Mouse (Mus musculus) gastrocnemius, postnatal 4 days (tissue): ENCODE data around the gene Pcgf3. TPM values are rescaled to one million over a fixed set of nuclear protein-coding genes. Genes with fewer than 3 reads are reported as not detected.

Experiments
- DNase-seq, 2 experiments: peaks; one replicate each; pipeline ENCODE4 v3.0.0; 2021 to 2022; ENCODE audit warnings: low spot score in 2 of 2, mixed read lengths in 2 of 2
- long read RNA-seq, 2 experiments: library from polyadenylated mRNA; stranded (forward); transcript quantifications; one replicate each; pipeline ENCODE4 v2.0.0; 2021
- total RNA-seq, 2 experiments: library from RNA; stranded (reverse); gene quantifications; 2 replicates each; pipeline ENCODE4 v1.2.3; 2021

Pcgf3 gene
- total RNA-seq: 10 to 100 TPM; 87.5 to 91.3 TPM
- long read RNA-seq, experiment 1, full-length matches to known transcripts: 20 of 39 reads
- long read RNA-seq, experiment 1, partial matches to known transcripts: 14 of 39 reads
- long read RNA-seq, experiment 1, other reads (novel, unspliced or antisense): 5 of 39 reads
- long read RNA-seq, experiment 2, full-length matches to known transcripts: 27 of 51 reads
- long read RNA-seq, experiment 2, partial matches to known transcripts: 20 of 51 reads
- long read RNA-seq, experiment 2, other reads (novel, unspliced or antisense): 4 of 51 reads

DNA sequence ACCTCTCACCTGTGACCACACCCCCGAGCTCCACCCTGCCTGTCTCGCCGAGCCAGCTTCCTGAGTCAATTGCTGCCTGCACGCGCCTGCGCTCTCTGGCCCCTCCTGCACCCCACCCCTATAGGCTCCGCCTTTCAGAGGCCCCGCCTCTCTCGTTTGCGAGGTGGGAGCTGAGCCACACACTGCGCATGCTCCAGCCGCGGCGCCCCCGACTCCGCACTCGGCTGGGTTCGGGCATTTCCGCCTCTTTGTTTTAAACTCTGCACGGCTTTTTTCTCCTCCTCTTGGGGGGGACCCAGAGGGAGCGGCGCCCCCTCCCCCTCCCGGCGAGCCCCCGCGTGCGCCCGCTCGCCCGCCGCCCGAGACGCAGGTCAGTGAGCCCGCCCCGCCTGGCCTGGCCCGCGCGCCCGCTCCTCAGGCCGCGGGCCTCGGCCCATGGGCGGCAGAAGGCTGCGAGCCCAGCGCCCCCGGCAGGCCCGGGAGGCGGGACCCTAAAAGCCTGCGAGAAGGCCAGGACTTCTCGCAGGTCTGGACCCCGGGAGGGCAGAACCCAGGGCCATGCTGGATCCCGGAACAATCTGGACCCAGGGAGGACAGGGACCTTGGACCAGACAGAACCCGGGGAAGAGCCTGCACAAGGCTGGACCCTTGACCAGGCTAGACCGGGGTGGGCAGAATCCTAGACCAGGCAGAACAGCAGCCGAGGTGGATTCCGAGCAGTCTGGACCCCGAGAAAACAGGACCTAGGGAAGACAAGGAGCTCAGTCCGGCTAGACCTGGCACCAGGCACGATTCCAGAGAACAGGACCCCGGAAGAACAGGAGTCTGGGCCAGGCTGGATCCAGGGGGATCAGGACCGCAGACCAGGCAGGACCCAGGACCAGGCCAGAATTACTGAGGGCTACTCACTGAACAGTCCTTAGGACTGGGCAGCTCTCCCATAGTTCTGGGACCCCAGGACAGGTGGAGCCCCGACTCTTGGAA is at the start of gene Pcgf3:
Pcgf3 (plus strand) TSS at position 151 of the 984 bp plus-strand sequence.
- peak; percentile 93 to 96 for DNase-seq

- no peak for DNase-seq
Observed at GRCm38 (mm10) chr5:108414711-108415110, 46.3 kb upstream of the Pcgf3 start.

DNA sequence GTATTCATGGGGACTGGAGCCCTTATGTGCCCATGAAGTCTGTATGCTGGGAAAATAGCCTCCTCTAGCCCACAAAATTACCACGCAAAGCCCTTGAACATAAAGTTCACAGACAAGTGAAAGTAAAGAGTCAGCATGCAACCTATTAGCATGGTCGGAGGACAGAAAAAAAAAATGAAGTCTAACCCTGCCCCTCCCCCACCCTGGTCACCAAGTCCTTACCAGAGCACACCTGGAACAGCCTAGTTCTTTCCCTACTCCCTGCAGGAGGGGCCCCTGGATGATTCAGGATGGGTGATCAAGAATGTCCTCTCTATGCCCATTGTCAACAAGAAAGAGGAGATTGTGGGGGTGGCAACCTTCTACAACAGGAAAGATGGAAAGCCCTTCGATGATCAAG is 38.3 kb upstream of the Pcgf3 start:
- DNase-seq: no peak

DNA sequence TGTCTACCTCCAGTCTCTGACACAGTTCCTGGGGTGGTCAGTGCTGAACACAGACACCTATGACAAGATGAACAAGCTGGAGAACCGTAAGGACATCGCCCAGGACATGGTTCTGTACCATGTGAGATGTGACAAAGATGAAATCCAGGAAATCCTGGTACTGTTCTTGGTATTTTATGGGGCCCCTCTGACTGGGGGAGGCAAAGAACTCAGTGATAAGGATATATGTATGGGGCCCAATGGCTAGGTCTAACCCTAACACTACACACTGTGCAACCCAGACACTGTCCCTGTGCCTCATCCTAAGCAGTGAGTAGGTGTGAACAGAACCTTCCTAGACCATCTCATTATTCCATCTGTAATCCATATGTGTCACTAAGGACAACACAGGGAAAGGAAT is 37.6 kb upstream of the Pcgf3 start:
- no peak for DNase-seq

DNA sequence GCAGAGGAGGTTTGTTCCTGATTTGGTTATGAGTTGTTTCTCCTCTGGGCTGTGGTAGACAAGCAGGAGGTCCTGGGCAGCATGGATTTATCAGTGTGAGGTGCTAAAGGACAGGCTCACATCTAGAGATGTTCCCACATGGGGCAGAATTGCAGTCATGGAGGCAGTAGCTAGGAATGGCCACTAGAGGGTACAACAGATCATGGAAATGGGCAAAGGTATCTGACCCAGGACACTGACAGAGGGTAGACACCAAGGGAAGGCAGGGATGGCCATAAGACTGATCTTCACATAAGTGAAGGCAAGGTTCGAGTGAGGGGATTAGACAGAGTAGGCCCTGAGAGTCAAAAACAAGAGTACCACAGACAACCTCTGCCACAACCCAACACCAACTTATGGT is 33.8 kb upstream of the Pcgf3 start:
- no peak for DNase-seq

DNA sequence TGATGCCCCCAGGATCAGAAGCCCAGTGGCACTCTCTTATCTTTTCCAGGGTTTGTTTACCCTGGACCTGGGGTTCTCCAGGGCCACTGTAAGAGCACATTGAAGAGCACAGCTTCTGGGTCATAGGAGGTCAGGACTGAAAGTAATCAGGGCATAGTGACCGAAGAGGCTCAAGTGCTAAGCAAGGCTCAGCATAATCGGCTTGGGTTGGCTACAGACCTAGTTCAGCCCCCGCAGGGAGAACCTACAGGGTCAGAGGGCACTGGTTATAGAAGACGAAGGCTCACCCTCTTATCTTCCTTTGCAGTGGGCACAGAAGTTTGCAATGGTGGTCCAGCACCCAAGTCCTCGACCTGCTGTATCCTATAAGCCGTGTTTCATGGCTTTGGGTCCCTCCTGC is 29.8 kb upstream of the Pcgf3 start:
- DNase-seq: no peak

- DNase-seq: peak; percentile 86 to 90
Observed at GRCm38 (mm10) chr5:108433804-108434587, 27.0 kb upstream of the Pcgf3 start, which contains the start of gene Atp5k. Gene Atp5k (minus strand): TSS chr5:108434448.

- DNase-seq: no peak
Observed at GRCm38 (mm10) chr5:108436101-108436500, 24.9 kb upstream of the Pcgf3 start.

GRCm38 (mm10) chr5:108446973-108447372 is 14.1 kb upstream of the Pcgf3 start:
- no peak for DNase-seq

DNA sequence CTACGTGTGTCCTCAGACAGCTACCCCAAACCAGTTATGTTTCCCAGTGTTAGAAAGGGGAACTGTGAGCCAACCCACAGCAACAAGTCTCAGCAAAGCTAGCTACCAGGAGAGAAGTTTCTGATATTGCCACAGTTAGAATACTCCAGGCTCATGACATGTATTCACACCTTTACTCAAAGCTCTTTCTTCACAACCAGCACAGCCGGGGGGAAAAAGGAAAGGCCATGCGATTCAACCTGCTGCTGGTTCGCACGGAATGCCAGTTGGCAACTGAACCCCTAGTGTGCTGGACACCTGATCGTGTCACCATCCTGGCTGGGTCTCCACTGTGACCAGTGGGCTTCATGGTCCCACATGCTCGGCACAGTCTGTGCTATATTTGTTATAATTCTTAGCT is 13.2 kb upstream of the Pcgf3 start:
- no peak for DNase-seq

DNA sequence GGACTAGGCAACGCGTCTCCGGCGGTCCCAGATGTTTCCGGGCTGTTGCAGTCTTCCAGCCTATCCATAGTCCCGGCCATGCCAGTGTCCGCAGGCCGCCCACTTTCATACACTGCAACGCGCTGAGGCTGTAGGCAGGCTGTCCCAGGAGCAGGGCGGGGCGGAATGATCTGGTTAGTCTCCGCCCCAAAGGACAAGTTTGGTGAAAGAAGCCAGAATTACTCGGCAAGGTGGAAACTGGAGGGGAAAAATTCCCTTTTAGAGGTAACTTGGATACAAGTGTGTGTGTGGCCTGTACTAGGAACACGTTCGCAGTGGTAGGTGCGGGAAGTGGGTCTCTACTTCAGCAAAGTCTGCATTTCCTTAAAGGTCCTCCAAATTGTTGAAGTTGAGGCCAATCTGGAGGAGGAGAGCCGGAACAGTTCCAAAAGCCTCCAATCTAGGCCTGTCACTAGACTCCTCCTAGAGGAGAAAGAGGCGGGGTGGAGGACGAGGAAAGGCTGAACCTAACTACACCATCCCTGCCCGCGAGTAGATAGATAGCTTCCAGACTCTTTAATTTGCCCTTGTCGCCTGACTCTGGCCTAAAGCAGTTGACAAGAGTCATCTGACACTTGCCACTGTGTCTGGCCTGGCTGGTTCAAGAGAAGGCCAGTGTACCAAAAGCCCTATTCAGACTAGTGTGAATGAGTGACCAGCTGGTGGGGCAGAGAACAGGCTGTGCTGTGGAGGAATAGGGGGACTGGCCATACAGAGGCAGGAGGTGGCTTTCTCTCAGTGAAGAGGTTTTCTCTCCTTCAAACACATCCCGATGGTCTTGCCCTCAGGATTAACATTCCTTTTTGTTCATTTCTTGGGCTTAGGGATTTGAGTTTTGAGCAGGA is 12.0 kb upstream of the Pcgf3 start, which contains the start of gene Mfsd7a:
Mfsd7a (minus strand) TSS at position 107 of the 884 bp plus-strand sequence.
- peak; percentile 49 to 71 for DNase-seq

DNA sequence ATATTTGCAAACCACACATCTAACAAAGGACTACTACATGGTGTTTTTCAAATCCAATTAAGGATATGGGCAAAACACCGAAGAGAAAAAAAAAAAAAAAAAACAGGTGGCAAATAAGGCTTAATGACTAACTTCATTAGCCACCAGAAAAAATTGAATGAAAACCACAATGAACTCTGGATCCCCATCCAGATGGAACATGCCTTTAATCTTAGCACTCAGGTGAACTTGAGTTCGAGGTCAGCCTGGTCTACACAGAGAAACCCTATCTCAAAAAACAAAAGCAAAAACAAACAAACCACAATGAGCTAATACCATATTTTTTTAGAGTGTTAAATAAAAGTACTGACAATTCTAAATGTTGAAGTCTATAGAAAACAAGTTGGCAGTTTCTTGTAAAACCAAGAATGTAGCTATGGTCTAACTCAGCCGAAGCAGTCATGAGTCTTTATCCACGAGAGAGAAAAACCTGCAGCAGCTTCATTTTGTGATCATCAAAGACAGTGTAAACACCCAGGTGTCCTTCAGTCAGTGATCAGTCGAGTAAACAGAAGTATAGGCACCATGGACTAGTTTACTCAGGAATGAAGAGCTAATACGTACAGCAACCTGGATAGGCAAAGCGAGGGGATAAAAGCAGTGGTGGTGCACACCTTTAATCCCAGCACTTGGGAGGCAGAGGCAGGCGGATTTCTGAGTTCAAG is 10.0 kb upstream of the Pcgf3 start:
- no peak for DNase-seq

DNA sequence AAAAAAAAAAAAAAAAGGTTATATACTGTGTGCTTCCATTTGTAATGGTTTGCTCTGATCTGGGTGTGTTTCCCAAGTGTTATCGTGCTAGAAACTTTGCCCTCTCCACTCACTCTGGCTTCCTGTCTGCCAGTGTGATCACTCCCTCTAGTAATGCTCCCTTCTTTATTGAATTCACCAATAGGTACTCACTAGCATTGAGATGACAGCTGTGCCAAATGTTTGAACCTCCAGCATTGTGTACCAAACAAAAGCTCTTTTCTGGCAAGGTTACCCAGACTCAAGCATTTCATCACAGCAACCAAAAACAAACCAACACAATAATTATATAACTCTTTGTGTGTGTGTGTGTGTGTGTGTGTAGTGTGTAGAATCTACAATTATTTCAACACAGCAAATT is 9.4 kb upstream of the Pcgf3 start:
- no peak for DNase-seq

DNA sequence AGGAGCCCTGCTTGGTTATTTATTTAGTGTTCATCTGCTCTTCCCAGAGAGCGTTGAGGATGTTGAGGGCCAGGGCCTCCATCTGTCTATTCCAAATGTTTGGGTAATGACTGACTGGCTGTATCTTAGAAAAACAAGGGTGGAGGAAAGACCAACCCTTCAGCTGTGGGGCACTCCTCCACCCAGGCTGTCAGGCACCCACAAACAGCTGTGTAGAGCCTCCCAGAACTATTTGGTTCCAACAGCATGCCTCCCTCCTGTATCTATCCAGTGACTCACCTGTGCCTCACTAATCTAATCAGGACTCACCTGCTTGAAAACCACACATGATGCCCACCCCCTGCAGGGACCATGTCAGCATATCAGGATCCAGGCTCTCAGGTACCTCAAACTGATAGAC is 8.6 kb upstream of the Pcgf3 start:
- DNase-seq: no peak

DNA sequence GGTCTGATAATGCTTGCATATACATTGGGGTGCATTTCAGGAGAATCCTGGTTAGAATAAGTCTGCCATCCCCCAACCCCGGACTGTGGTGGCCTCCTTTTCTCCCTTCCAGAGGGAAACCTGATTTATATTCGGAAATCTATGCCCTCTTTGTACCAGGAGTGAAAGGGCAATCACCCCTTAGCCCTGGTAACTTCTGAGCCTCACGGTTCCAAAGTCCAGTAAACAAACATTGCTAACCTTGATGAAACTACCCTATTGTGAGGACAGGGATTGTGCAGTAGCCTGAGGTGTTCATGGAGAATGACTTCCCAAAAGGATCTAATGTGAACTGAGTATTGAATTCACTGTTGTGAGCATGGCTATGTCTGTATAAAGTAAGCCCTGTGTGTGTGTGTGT is 6.9 kb upstream of the Pcgf3 start:
- DNase-seq: no peak

GRCm38 (mm10) chr5:108458706-108459105 is 2.3 kb upstream of the Pcgf3 start:
- no peak for DNase-seq

GRCm38 (mm10) chr5:108460461-108460860 is 571 bp upstream of the Pcgf3 start:
- no peak for DNase-seq

DNA sequence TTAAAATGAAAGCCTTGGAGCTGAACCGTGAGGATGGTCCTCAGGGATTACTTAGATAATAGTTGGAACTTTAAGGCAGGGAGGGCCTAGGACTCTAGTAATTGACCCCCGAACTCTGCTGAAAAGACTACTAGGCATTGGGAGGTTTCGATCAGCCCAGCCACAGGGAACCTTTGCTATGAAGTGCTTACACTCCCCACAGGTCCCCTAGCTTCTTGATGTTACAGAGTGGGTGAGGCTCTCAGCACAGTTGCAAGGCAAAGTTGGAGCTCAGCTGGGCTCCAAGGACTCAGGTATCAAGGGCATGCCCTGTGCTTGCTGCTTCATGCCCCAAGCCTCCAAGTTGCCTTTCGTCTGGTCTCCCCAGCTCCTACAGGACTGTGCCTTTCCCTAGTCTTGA is 1.4 kb downstream of the Pcgf3 start:
- no peak for DNase-seq

GRCm38 (mm10) chr5:108465131-108465891 is 4.3 kb downstream of the Pcgf3 start:
- no peak for DNase-seq
